Mouse (Mus musculus) heart, postnatal 4 days (tissue): ENCODE data around the gene Zic3. TPM values are rescaled to one million over a fixed set of nuclear protein-coding genes. Genes with fewer than 3 reads are reported as not detected.

Experiments used
- DNase-seq: peaks from one replicate; pipeline ENCODE4 v3.0.0; 2021
- total RNA-seq, 2 experiments: library from RNA; stranded (reverse); gene quantifications; 2 replicates each; pipeline ENCODE4 v1.2.3; 2021

Zic3 gene
- total RNA-seq, 2 experiments from 2014 or later = not detected

DNA sequence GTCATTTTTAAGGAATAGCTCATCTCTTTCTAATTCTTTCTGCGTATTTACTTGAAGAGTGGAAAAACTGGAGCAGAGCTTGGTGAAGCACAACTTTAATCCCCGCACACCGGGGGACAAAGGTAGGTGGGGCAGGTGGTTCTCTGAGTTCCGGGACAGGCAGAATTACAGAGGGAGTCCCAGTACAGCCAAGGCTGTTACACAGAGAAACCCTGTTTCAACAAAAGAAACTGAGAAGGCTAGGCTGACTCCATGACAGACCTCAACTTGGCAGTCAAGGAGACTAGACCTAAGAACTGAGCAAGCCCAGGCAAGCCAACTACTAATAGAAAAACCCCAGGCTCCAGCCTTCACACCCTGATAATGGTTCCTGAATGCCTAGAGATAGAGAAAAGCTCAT, 20.0 kb downstream of the Zic3 start:
- DNase-seq = no peak
